Mouse (Mus musculus) urinary bladder, postnatal 0 days (tissue): Measurements from ENCODE around the gene AI182371. TPM values are rescaled to one million over a fixed set of nuclear protein-coding genes. Genes with fewer than 3 reads are reported as not detected.

Source experiments
- polyA plus RNA-seq: library from polyadenylated mRNA; unstranded; fragments of >200 nt; fragmentation: Nextera tagmentation; extraction: Ambion mirVana; gene quantifications from 2 replicates; pipeline ENCODE4 v1.2.1, GENCODE M21; 2015

The AI182371 gene
- 0.15 and 0.22 TPM in 2 replicates for polyA plus RNA-seq

DNA sequence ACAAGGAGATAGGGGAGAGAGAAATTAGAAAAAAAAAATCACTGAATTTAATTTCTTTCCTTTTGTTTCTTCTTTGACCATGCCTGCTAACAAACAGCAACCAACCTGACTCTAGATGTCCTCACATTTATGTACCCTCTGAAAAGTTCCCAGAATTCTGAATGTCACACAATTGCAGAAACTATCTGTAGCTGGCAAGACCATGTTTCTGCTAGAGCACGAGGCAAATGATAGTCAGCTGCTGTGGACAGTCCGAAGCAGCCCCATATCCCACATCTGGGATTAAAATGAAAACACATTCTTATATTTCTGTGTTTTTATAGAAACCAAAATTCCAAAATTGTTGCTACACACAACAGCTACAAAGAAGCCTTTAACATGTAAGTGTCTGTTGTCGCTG is at the start of gene AI182371:
Gene AI182371, minus strand, starts transcription at position 101 of the 400 bp plus-strand sequence.

DNA sequence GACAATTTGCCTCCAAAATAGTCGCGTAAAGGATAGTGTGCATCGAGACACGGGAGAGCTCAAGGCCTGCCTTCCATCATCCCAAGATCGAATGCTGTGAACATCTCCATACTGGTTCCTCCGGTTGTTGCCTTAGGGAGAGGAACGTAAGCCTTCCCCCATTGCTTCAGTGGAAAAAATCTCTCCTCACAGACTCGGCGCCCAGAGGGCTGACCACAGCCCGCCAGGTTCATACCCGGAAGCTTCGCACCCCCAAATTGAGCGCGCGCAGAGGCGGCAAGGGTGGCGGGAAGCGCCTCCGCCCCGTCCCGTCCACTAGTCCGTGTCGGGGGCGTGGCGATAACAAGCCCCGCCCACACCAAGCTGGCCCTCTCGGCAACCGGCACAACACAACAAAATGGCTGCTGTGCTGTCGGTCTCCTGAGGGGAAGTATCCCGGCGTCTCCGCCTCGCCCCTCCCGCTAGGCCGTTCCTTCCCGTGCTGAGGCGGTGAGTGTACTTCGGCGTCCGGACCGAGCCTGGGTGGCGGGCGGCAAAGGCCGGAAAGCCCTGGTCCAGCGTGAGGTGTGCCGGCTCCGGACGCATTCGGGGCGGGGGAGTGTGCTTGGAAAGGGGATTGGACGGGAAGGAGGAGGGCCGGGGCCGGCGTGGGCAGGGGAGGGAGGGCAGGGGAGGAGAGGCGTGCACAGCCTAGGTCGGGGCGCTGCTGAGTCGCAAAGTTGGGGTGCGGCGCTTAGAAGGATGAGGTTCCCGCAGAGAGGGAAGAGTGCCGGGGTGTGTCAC is 8.0 kb upstream of the AI182371 start, which contains the start of gene Cntrl:
Gene Cntrl, plus strand, starts transcription at position 352 of the 783 bp plus-strand sequence.

DNA sequence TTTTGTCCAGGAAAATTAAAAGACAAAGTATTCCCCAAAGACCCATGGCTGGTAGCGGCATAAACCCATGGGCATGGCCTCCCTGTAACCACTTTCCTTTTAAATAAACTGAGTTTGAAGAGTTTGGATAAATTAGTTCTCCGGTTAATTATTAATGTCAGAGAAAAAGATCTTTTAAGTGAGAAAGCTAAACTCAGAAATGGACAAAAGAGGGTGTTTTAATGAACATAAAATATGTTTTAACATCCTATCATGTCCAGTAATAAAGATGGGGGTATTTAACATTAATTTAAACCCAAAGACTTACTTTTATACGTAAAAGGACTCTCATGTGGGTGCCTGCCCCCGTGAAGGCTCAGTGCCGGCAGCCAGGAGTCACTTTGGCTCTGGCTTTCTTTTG is 40.0 kb downstream of the AI182371 start, which contains the start of gene Hc:
Gene Hc, minus strand, starts transcription at position 101 of the 400 bp plus-strand sequence.

Other genes with a start within 250 kb of the AI182371 start
- 0.33 and 0.70 TPM in 2 replicates for gene Cutal, start 227.1 kb downstream of the AI182371 start, polyA plus RNA-seq
- 53.1 and 53.3 TPM in 2 replicates for gene Psmd5, start 226.6 kb downstream of the AI182371 start, polyA plus RNA-seq
- 2.3 and 4.1 TPM in 2 replicates for gene Phf19, start 187.5 kb downstream of the AI182371 start, polyA plus RNA-seq
- 0.76 and 1.2 TPM in 2 replicates for gene Traf1, start 139.8 kb downstream of the AI182371 start, polyA plus RNA-seq
- gene Hc, start 40.1 kb downstream of the AI182371 start, polyA plus RNA-seq: 0.17 and 0.26 TPM in 2 replicates
- 7.0 and 7.7 TPM in 2 replicates for gene Cntrl, start 7.9 kb upstream of the AI182371 start, polyA plus RNA-seq
- 275 and 317 TPM in 2 replicates for gene Rab14, start 99.6 kb upstream of the AI182371 start, polyA plus RNA-seq
- gene Gsn, start 154.8 kb upstream of the AI182371 start, polyA plus RNA-seq: 717 and 725 TPM in 2 replicates
- gene Stom, start 235.4 kb upstream of the AI182371 start, polyA plus RNA-seq: 86.7 and 97.1 TPM in 2 replicates